Mouse (Mus musculus): ENCODE measurements at regions not wholly inside any gene's neighbourhood (a gene's known extent, or its start where the extent isn't known, plus 50 kb on each side); places are given as distances from the start of the nearest gene placed in this dataset.

DNA sequence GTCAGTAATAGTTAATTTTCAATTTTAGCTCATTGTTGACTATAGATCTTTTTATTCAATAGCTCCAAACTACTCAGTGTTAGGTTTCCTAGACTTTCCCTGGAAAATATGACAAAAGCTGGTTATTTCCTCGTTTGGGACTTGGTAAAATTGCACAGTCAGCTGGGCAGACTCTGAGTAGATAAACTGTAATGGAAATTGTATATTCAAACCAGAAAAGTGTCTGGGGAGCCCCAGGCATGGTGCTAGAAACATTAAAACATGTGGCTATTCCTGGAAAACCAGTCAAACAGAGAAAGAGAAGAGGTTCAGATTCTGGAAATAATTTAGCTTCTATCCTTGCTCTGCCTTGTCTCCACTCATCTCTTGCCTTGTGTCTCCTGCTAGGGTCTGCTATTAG lies 66.4 kb upstream of the Cxxc4 start:
- no peak for TF ChIP-seq CTCF (IDR thresholded peaks at IDR 0.05; ENCODE audit: control insufficient read depth, insufficient read depth, low read length)
- TF ChIP-seq POLR2A (IDR thresholded peaks at IDR 0.05; ENCODE audit: borderline replicate concordance, control insufficient read depth, low read depth, low read length): no peak

Measured in bone marrow, adult 2 months (tissue).